Mouse (Mus musculus): Measurements from ENCODE around the gene Slc6a9. TPM values are rescaled to one million over a fixed set of nuclear protein-coding genes. Genes with fewer than 3 reads are reported as not detected.

Gene Slc6a9
- polyA plus RNA-seq, 1 experiment, result 197 TPM

DNA sequence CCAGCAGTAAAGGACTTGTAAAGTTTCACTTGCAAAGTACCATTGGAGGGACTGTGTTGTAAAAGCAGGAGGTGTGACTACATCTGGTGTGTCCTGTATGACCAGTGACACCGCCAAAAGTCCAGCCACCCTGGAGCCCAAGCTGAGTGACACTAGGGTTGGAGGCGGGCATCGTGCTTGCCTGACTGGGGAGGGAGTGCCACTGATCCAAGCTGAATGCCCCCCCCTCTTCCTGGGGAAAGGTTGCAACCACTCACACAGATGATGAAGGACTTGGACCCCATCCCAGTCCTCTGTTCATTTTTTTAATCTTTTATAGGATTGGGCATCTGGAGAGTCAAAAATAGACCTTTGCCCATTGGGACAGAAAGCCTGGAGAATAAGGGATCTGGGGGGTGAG lies 7.3 kb downstream of the Slc6a9 start:
- 70% methylated on average over 3 of the region's 3 CpGs for WGBS
- H3K4me1 ChIP-seq (ENCODE audit: control insufficient read depth, insufficient read depth, low read length), result no peaks in the 10 kb centered on the region
- H3K4me3 ChIP-seq (replicated peaks; ENCODE audit: insufficient read depth, low read depth, low read length), result no peak overlapping the region
- H3K27me3 ChIP-seq (ENCODE audit: control insufficient read depth, insufficient read depth, low read length), result no peaks in the 10 kb centered on the region
- peak in 1 of 2 experiments; percentile 5 for DNase-seq
- no peak for TF ChIP-seq CTCF (IDR thresholded peaks at IDR 0.05; ENCODE audit: borderline replicate concordance, insufficient read depth, low read depth, low read length)
- TF ChIP-seq POLR2A (IDR thresholded peaks at IDR 0.05; ENCODE audit: borderline replicate concordance, insufficient read depth, low read length), result no peak
- H3K27ac ChIP-seq (ENCODE audit: insufficient read depth, low read length), result no peak overlapping the region

DNA sequence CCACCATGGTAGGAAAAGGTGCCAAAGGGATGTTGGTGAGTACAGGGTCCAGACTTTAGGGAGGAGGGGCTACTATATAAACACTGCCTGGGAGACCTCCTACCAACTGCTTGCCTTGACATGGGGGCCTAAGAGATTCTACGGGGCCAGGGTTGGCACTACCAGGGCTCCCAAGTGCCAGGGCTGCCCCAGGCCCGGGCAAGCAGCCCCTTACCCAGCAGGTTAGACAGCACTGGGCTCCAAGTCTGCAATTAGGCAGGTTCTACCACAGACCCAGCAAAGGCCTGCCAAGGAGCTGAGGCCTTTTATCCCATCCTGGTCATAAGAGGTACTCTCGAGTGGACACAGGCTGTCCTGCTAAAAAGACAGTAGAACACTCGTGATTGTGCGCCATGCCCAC lies 8.8 kb downstream of the Slc6a9 start:
- TF ChIP-seq CTCF (IDR thresholded peaks at IDR 0.05; ENCODE audit: borderline replicate concordance, insufficient read depth, low read depth, low read length) (no peak), POLR2A (IDR thresholded peaks at IDR 0.05; ENCODE audit: borderline replicate concordance, insufficient read depth, low read length) (no peak)
- Histone ChIP-seq H3K27ac (ENCODE audit: insufficient read depth, low read length) (no peak overlapping the region), H3K4me3 (replicated peaks; ENCODE audit: insufficient read depth, low read depth, low read length) (no peak overlapping the region), H3K4me1 (ENCODE audit: control insufficient read depth, insufficient read depth, low read length) (no peaks in the 10 kb centered on the region), H3K27me3 (ENCODE audit: control insufficient read depth, insufficient read depth, low read length) (no peaks in the 10 kb centered on the region)
- DNase-seq, result no peak
- WGBS, result 51% methylated on average over 5 of the region's 5 CpGs

DNA sequence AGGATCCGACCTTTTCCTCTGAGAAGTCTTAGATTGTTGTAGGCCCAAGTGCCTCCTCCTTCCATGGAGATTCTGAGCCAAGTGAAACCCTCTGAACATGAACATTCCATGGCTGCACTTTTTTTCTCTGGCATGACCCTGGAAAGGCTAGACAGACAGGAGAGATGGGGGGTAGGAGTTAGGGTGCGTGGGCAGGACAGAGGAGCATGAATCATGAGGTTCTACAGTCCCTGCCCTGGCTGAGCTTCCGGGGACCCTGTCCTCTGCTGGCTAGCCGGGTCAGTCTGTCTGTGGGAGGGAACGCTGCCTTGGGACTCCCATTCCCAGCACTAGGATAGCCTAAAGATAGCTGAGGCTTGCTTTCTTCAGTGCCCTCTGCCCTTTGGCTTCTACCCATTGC lies 10.2 kb downstream of the Slc6a9 start:
- Histone ChIP-seq H3K27me3 (ENCODE audit: control insufficient read depth, insufficient read depth, low read length) (no peaks in the 10 kb centered on the region), H3K27ac (ENCODE audit: insufficient read depth, low read length) (no peak overlapping the region), H3K4me3 (replicated peaks; ENCODE audit: insufficient read depth, low read depth, low read length) (no peak overlapping the region), H3K4me1 (ENCODE audit: control insufficient read depth, insufficient read depth, low read length) (peaks cover 7% of the 10 kb centered on the region)
- no peak for DNase-seq
- WGBS, result 92% methylated on average over 5 of the region's 5 CpGs
- no peak for TF ChIP-seq CTCF (IDR thresholded peaks at IDR 0.05; ENCODE audit: borderline replicate concordance, insufficient read depth, low read depth, low read length)

DNA sequence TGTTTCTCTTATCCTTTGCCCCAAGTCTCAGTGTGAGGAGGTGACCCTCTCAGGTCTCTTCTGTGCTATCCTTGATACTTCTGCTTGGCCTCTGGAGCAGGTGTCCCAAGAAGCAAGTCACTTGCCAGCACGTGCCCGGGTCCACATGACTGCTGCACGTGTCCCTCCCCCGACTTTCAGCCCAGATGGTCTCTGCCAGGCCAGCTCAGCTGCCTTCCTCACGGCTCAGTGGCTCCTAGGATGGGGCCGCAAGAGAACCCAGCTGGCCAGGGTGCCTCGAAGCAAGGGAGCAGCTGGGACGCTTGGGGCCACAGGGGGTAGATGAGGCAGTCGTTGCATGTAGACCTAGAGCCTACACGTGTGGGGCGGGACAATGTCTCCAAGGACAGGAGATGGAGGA lies 11.0 kb downstream of the Slc6a9 start:
- TF ChIP-seq POLR2A (IDR thresholded peaks at IDR 0.05; ENCODE audit: borderline replicate concordance, insufficient read depth, low read length) (no peak), CTCF (IDR thresholded peaks at IDR 0.05; ENCODE audit: borderline replicate concordance, insufficient read depth, low read depth, low read length) (no peak)
- 33% methylated on average over 11 of the region's 11 CpGs for WGBS
- no peaks in the 10 kb centered on the region for H3K27me3 ChIP-seq (ENCODE audit: control insufficient read depth, insufficient read depth, low read length)
- peaks cover 15% of the 10 kb centered on the region for H3K4me1 ChIP-seq (ENCODE audit: control insufficient read depth, insufficient read depth, low read length)
- no peak overlapping the region for H3K27ac ChIP-seq (ENCODE audit: insufficient read depth, low read length)
- DNase-seq, result no peak
- no peak overlapping the region for H3K4me3 ChIP-seq (replicated peaks; ENCODE audit: insufficient read depth, low read depth, low read length)

DNA sequence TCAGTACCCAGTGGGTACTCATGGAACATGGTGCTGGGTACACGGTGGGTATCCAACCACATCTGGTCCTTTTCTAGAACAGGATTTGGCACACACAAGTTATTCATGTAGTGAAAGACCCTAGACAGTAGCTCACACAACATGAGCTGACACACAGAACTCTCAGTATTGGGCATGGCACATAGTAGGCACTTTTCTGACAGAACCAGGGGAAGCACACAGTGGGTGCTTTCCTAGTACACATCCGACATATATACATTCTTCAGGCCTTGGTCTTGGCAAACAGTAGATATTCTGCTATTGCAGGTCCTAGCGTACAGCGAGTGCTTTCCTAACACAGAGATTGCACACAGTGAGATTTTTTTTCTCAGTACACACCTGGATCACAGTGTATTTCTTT lies 12.0 kb downstream of the Slc6a9 start:
- H3K4me1 ChIP-seq (ENCODE audit: control insufficient read depth, insufficient read depth, low read length), result peaks cover 19% of the 10 kb centered on the region
- no peaks in the 10 kb centered on the region for H3K27me3 ChIP-seq (ENCODE audit: control insufficient read depth, insufficient read depth, low read length)
- WGBS, result 91% methylated on average over 4 of the region's 4 CpGs
- no peak overlapping the region for H3K4me3 ChIP-seq (replicated peaks; ENCODE audit: insufficient read depth, low read depth, low read length)
- H3K27ac ChIP-seq (ENCODE audit: insufficient read depth, low read length), result no peak overlapping the region; the same call in 1 of the 2 replicates
- TF ChIP-seq POLR2A (IDR thresholded peaks at IDR 0.05; ENCODE audit: borderline replicate concordance, insufficient read depth, low read length), result no peak
- no peak for TF ChIP-seq CTCF (IDR thresholded peaks at IDR 0.05; ENCODE audit: borderline replicate concordance, insufficient read depth, low read depth, low read length)
- no peak for DNase-seq

DNA sequence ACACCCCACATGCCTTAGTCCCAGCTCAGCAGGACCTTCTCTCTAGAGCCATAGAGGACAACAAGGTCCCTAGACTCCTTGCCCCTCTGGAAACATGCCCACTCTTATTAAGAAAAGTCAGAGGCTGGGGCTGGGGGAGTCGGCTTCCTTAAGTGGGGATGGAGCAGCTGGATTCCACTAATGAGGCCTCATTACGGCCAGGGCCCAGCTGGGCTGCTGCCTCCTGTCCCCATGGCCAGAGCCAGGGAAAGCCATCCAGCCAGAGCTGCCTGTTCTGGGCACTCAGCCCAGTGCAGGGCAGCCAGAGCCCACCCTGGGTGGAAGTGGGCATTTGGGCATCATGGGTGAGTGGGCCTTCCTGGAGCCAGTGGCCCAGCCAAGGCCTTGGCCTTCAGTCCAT lies 12.7 kb downstream of the Slc6a9 start:
- H3K27ac ChIP-seq (ENCODE audit: insufficient read depth, low read length), result no peak overlapping the region
- H3K4me3 ChIP-seq (replicated peaks; ENCODE audit: insufficient read depth, low read depth, low read length), result no peak overlapping the region
- WGBS, result 46% methylated on average over 2 of the region's 2 CpGs
- H3K27me3 ChIP-seq (ENCODE audit: control insufficient read depth, insufficient read depth, low read length), result no peaks in the 10 kb centered on the region
- DNase-seq, result peak in 1 of 2 experiments; percentile 52
- peaks cover 19% of the 10 kb centered on the region for H3K4me1 ChIP-seq (ENCODE audit: control insufficient read depth, insufficient read depth, low read length)
- TF ChIP-seq POLR2A (IDR thresholded peaks at IDR 0.05; ENCODE audit: borderline replicate concordance, insufficient read depth, low read length), result no peak

DNA sequence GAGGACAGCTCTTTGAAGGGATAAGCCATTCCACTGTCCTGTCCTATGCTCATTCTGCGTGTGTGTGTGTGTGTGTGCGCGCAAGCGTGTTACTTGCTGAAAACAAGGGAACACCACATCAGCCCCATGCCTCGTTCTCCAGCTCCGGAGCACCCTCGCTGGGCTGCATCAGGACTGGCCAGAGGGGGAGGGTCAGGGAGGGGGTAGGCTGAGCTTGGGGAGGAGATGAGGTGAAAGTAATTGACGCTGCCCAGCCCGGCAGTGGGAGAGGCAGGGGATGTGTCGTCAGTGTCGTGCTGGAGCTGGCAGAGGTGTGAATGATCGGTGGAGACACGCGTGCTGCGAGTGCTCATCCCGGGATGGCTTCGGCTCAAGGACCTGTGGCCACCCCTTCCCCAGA lies 14.8 kb downstream of the Slc6a9 start:
- H3K4me3 ChIP-seq (replicated peaks; ENCODE audit: insufficient read depth, low read depth, low read length), result no peak overlapping the region
- no peaks in the 10 kb centered on the region for H3K27me3 ChIP-seq (ENCODE audit: control insufficient read depth, insufficient read depth, low read length)
- peak in 1 of 2 experiments; percentile 24 for DNase-seq
- WGBS, result 71% methylated on average over 17 of the region's 17 CpGs
- TF ChIP-seq POLR2A (IDR thresholded peaks at IDR 0.05; ENCODE audit: borderline replicate concordance, insufficient read depth, low read length) (no peak), CTCF (IDR thresholded peaks at IDR 0.05; ENCODE audit: borderline replicate concordance, insufficient read depth, low read depth, low read length) (no peak)
- H3K4me1 ChIP-seq (ENCODE audit: control insufficient read depth, insufficient read depth, low read length), result peaks cover 19% of the 10 kb centered on the region
- peak overlapping the region; percentile 29; the same call in 1 of the 2 replicates for H3K27ac ChIP-seq (ENCODE audit: insufficient read depth, low read length)

DNA sequence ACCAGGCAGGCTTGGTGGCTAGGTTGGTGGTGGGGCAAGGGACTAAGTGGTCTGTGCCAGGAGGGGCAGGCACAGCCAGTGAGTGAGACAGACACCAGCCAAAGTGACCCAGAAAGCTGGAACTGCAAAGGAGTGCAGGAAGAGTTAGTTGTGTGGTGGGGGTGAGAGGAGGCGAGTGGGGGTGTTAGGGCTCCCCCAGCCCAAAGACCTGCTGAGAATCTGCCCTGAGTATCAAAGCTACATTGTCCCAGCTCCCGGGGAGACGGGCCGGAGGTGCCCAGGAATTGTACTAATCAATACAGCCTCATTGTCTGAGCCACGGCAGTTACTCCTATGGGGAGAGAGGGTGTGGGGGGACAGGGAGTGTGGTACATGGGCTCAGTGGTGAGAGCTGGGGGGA lies 15.2 kb downstream of the Slc6a9 start:
- Histone ChIP-seq H3K27ac (ENCODE audit: insufficient read depth, low read length) (peak overlapping the region; percentile 29; the same call in 1 of the 2 replicates), H3K4me3 (replicated peaks; ENCODE audit: insufficient read depth, low read depth, low read length) (no peak overlapping the region), H3K4me1 (ENCODE audit: control insufficient read depth, insufficient read depth, low read length) (peaks cover 19% of the 10 kb centered on the region), H3K27me3 (ENCODE audit: control insufficient read depth, insufficient read depth, low read length) (no peaks in the 10 kb centered on the region)
- DNase-seq, result peak in 1 of 2 experiments; percentile 45
- 64% methylated on average over 5 of the region's 5 CpGs for WGBS
- no peak for TF ChIP-seq CTCF (IDR thresholded peaks at IDR 0.05; ENCODE audit: borderline replicate concordance, insufficient read depth, low read depth, low read length)
- TF ChIP-seq POLR2A (IDR thresholded peaks at IDR 0.05; ENCODE audit: borderline replicate concordance, insufficient read depth, low read length), result no peak
